Comparison of ENCODE assay signal across 8 mouse cellular contexts in genomic region chr16:20509349-20509748, GRCm38 (mm10). TPM values are rescaled to one million over a fixed set of nuclear protein-coding genes. Genes with fewer than 3 reads are reported as not detected.
DNase-seq lines count a peak whose midpoint lies in the region; ATAC-seq lines count a peak whose summit lies in the region.

No protein-coding gene starts in this region.

- no peak overlapping the region for H3K4me2 ChIP-seq in intestine, embryonic 16.5 days (ENCODE audit: low read depth, low read length)
- H3K4me2 ChIP-seq in lung, embryonic 16.5 days (ENCODE audit: low read depth, low read length) = no peak overlapping the region
- no peak overlapping the region for H3K4me2 ChIP-seq in stomach, embryonic 16.5 days (ENCODE audit: low read depth, low read length)

- no peaks in the 10 kb centered on the region for H3K9me3 ChIP-seq in intestine, embryonic 16.5 days (ENCODE audit: control insufficient read depth, low read length)
- no peaks in the 10 kb centered on the region for H3K9me3 ChIP-seq in lung, embryonic 16.5 days (ENCODE audit: control insufficient read depth, low read length)
- H3K9me3 ChIP-seq in stomach, embryonic 16.5 days (replicated peaks; ENCODE audit: control insufficient read depth, low read length) = no peaks in the 10 kb centered on the region

- 78% methylated on average over 3 of the region's 3 CpGs for WGBS in intestine, embryonic 16.5 days
- WGBS in lung, embryonic 16.5 days = 74% methylated on average over 3 of the region's 3 CpGs
- 78% methylated on average over 3 of the region's 3 CpGs for whole genome bisulfite sequencing in stomach, embryonic 16.5 days

- H3K27me3 ChIP-seq in intestine, embryonic 16.5 days (replicated peaks; ENCODE audit: control insufficient read depth, insufficient read depth, low read length) = no peaks in the 10 kb centered on the region
- H3K27me3 ChIP-seq in lung, embryonic 16.5 days (ENCODE audit: control insufficient read depth, insufficient read depth, low read depth, low read length) = no peaks in the 10 kb centered on the region
- H3K27me3 ChIP-seq in stomach, embryonic 16.5 days (ENCODE audit: control insufficient read depth, insufficient read depth, low read length) = no peaks in the 10 kb centered on the region

- H3K36me3 ChIP-seq in intestine, embryonic 16.5 days (ENCODE audit: control insufficient read depth, insufficient read depth, low read length) = peaks cover 40% of the 10 kb centered on the region; the same call in 1 of the 2 replicates
- H3K36me3 ChIP-seq in lung, embryonic 16.5 days (ENCODE audit: control insufficient read depth, insufficient read depth, low read length) = peaks cover 62% of the 10 kb centered on the region
- peaks cover 36% of the 10 kb centered on the region for H3K36me3 ChIP-seq in stomach, embryonic 16.5 days (ENCODE audit: control insufficient read depth, insufficient read depth, low read length)

- H3K4me3 ChIP-seq in intestine, embryonic 16.5 days (ENCODE audit: low read length) = no peak overlapping the region
- no peak overlapping the region for H3K4me3 ChIP-seq in lung, embryonic 16.5 days (ENCODE audit: low read length)
- H3K4me3 ChIP-seq in stomach, embryonic 16.5 days (replicated peaks; ENCODE audit: low read length) = no peak overlapping the region

- H3K4me1 ChIP-seq in intestine, embryonic 16.5 days (ENCODE audit: control insufficient read depth, insufficient read depth, low read length) = no peaks in the 10 kb centered on the region
- no peaks in the 10 kb centered on the region for H3K4me1 ChIP-seq in lung, embryonic 16.5 days (replicated peaks; ENCODE audit: control insufficient read depth, insufficient read depth, low read length)
- H3K4me1 ChIP-seq in stomach, embryonic 16.5 days (ENCODE audit: control insufficient read depth, insufficient read depth, low read length) = no peaks in the 10 kb centered on the region

- H3K27ac ChIP-seq in intestine, embryonic 16.5 days (ENCODE audit: low read length) = no peak overlapping the region
- no peak overlapping the region for H3K27ac ChIP-seq in lung, embryonic 16.5 days (ENCODE audit: low read length)
- H3K27ac ChIP-seq in stomach, embryonic 16.5 days (ENCODE audit: low read length) = no peak overlapping the region

- peak; percentile 49 for DNase-seq in CD4-positive, CD25-positive, alpha-beta regulatory T cell, adult 2 months (ENCODE audit: low read depth, low spot score)
- DNase-seq in ES-CJ7 (ENCODE audit: low read depth, low spot score) = peak; percentile 67
- peak; percentile 55 to 56 for DNase-seq in cerebellum, postnatal 36 days

- ATAC-seq in CD4-positive, CD25-positive, alpha-beta regulatory T cell, adult 4 months = no peak
- ATAC-seq in intestine, embryonic 16.5 days = peak; percentile 70
- 0 out of 2 replicates have a peak, but pooled peaks have one; percentile 38 for ATAC-seq in lung, embryonic 16.5 days (ENCODE audit: low read depth)
- ATAC-seq in stomach, embryonic 16.5 days (ENCODE audit: insufficient read depth, low FRiP score) = peak; percentile 33; the same call in 1 of the 2 replicates
- ATAC-seq in monocyte, adult 5-6 weeks (replicated peaks; ENCODE audit: insufficient number of reproducible peaks, low FRiP score, low TSS enrichment, poor library complexity, severe bottlenecking) = no peak

- H3K9ac ChIP-seq in intestine, embryonic 16.5 days (ENCODE audit: low read depth, low read length) = no peak overlapping the region
- no peak overlapping the region for H3K9ac ChIP-seq in lung, embryonic 16.5 days (ENCODE audit: low read length)
- H3K9ac ChIP-seq in stomach, embryonic 16.5 days (ENCODE audit: low read length) = no peak overlapping the region

RNA-seq across cellular contexts. Expression of gene Dvl3, which starts 7.4 kb away (rescaled TPM):
- polyA plus RNA-seq in CD4-positive, CD25-positive, alpha-beta regulatory T cell, adult 4 months (2017; shearing (Covaris generic)) = 10 to 100 TPM; 14.7 to 17.8 TPM
- polyA plus RNA-seq in intestine, embryonic 16.5 days (2015; fragmentation: Nextera tagmentation; extraction: Ambion mirVana) = 15.7 and 18.5 TPM in 2 replicates
- 17.4 and 19.9 TPM in 2 replicates for polyA plus RNA-seq in lung, embryonic 16.5 days (2015; fragmentation: Nextera tagmentation; extraction: Ambion mirVana)
- 17.4 and 17.6 TPM in 2 replicates for polyA plus RNA-seq in stomach, embryonic 16.5 days (2015; fragmentation: Nextera tagmentation; extraction: Ambion mirVana)
- total RNA-seq in monocyte, adult 5-6 weeks (2017) = 2.7 to 8.4 TPM (median 5.5 TPM) in 3 replicates

RNA-seq across cellular contexts. Expression of gene Eif2b5, which starts 10.7 kb away (rescaled TPM):
- polyA plus RNA-seq in CD4-positive, CD25-positive, alpha-beta regulatory T cell, adult 4 months (2017; shearing (Covaris generic)) = 10 to 100 TPM; 12.0 to 16.3 TPM
- 90.0 and 93.7 TPM in 2 replicates for polyA plus RNA-seq in intestine, embryonic 16.5 days (2015; fragmentation: Nextera tagmentation; extraction: Ambion mirVana)
- polyA plus RNA-seq in lung, embryonic 16.5 days (2015; fragmentation: Nextera tagmentation; extraction: Ambion mirVana) = 93.5 and 94.5 TPM in 2 replicates
- 93.0 and 94.7 TPM in 2 replicates for polyA plus RNA-seq in stomach, embryonic 16.5 days (2015; fragmentation: Nextera tagmentation; extraction: Ambion mirVana)
- total RNA-seq in monocyte, adult 5-6 weeks (2017) = 41.2 to 57.3 TPM (median 43.4 TPM) in 3 replicates

RNA-seq across cellular contexts. Expression of gene Ap2m1, which starts 25.9 kb away (rescaled TPM):
- 100 to 1,000 TPM; 452 to 618 TPM for polyA plus RNA-seq in CD4-positive, CD25-positive, alpha-beta regulatory T cell, adult 4 months (2017; shearing (Covaris generic))
- 679 and 681 TPM in 2 replicates for polyA plus RNA-seq in intestine, embryonic 16.5 days (2015; fragmentation: Nextera tagmentation; extraction: Ambion mirVana)
- 624 and 630 TPM in 2 replicates for polyA plus RNA-seq in lung, embryonic 16.5 days (2015; fragmentation: Nextera tagmentation; extraction: Ambion mirVana)
- 565 and 588 TPM in 2 replicates for polyA plus RNA-seq in stomach, embryonic 16.5 days (2015; fragmentation: Nextera tagmentation; extraction: Ambion mirVana)
- 128 to 192 TPM (median 148 TPM) in 3 replicates for total RNA-seq in monocyte, adult 5-6 weeks (2017)

RNA-seq across cellular contexts. Expression of gene Abcf3, which starts 39.0 kb away (rescaled TPM):
- polyA plus RNA-seq in CD4-positive, CD25-positive, alpha-beta regulatory T cell, adult 4 months (2017; shearing (Covaris generic)) = 10 to 100 TPM; 74.2 to 95.0 TPM
- polyA plus RNA-seq in intestine, embryonic 16.5 days (2015; fragmentation: Nextera tagmentation; extraction: Ambion mirVana) = 64.8 and 67.7 TPM in 2 replicates
- polyA plus RNA-seq in lung, embryonic 16.5 days (2015; fragmentation: Nextera tagmentation; extraction: Ambion mirVana) = 57.9 and 67.9 TPM in 2 replicates
- polyA plus RNA-seq in stomach, embryonic 16.5 days (2015; fragmentation: Nextera tagmentation; extraction: Ambion mirVana) = 55.0 and 63.1 TPM in 2 replicates
- total RNA-seq in monocyte, adult 5-6 weeks (2017) = 56.4 to 86.6 TPM (median 76.3 TPM) in 3 replicates

Comparison
In these comparisons a context has a peak if more than half of its experiments do, and no peak if none do; other contexts are left out.
1. ATAC-seq: peak in intestine, embryonic 16.5 days (single experiment), lung, embryonic 16.5 days (single experiment) and stomach, embryonic 16.5 days (single experiment); none in CD4-positive, CD25-positive, alpha-beta regulatory T cell, adult 4 months (single experiment) and monocyte, adult 5-6 weeks (single experiment).
2. Peak in every context shown above with its lines, with median percentiles within 50 percentile points of each other: DNase-seq.